Mouse (Mus musculus) kidney, adult 11 months (tissue): Measurements from ENCODE around the gene Grb7.

Experiments used
- DNase-seq: peaks from one replicate; pipeline ENCODE4 v3.0.0; 2022

Gene Grb7

DNA sequence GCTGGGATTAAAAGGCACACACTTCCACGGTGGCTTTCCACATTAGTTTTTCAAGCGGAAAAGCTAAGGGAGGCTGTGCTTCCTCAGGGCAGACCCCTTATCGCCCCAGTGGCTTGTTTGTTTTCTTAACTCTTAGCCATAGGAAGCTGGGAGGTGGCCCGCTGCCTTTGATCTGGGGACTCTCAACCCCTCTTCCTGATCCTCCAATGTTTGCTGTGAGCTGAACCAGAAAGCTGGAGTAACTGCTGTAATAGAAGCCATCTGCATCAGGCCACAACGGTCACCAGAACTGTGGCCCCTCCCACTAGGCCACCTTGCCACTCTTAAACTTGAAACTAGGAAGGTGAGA lies at the start of gene Grb7:
Grb7 (plus strand) TSS at position 182 of the 349 bp plus-strand sequence.
- no peak for DNase-seq

DNA sequence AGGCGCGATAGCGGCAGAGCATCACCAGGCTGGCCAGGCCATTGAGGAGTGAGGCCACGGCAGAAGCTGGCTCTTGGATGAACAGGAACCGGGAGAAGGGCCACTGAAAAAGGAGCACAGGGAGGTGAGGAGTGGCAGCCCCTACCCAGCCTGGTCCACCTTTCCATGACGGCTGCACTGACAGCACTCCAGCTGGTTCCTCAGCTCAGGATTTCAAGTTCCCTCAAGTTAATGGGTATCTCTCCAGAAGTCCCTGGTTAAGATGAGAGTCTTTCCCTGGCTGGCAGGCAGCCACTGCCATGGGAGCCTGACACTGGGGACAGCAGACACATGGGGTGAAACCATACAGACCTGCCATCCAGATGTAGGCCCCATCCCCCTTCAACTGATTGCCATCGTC lies 48.2 kb upstream of the Grb7 start:
- DNase-seq = no peak

DNA sequence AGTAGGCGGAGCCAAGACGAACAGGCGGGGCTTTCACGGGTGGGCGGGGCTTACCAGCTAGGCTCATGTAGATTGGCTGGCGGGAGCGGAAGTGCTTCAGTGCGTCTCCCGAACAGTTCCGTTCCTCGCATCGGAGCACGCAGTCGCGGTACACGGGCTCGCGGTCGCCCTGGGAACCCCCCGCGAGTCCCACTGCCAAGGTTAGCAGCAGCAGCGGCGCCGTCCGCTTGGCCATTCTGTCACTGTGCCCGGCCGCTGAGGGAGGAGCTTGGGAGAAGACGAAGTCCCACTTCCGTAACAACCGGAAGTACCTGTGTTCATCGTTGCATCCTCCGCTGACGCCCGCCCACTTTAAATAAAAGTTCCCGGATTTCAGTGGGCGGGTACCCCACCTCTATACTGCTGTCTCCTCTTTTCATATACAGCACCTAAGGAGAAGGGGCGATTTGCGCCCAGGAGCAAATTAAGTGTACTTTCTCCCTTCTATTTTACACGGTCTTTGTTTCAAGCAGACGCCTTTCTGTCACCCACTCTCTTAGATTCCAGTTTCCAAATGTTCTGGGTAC lies 46.0 kb upstream of the Grb7 start, which contains the start of gene Pgap3:
Pgap3 (minus strand) TSS at position 330 of the 566 bp plus-strand sequence.
- DNase-seq = peak; percentile 93

DNA sequence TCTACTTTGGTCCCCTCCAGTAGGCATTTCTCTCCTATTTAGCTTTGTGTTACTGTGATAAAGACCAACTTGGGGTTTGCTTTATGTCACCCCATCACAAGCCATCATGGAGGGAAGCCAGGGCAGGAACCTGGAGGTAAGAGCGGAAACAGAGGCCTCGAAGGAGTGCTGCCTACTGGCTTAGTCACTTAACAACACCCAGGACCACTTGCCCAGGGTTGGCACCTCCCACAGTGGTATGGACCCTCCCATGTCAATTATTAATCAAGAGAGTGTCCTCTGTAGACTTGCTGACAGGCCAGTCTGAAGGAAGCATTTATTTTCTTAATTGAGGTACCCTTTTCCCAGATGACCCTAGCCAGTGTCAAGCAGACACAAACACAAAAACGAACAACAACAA lies 45.4 kb upstream of the Grb7 start:
- DNase-seq = peak; percentile 84

DNA sequence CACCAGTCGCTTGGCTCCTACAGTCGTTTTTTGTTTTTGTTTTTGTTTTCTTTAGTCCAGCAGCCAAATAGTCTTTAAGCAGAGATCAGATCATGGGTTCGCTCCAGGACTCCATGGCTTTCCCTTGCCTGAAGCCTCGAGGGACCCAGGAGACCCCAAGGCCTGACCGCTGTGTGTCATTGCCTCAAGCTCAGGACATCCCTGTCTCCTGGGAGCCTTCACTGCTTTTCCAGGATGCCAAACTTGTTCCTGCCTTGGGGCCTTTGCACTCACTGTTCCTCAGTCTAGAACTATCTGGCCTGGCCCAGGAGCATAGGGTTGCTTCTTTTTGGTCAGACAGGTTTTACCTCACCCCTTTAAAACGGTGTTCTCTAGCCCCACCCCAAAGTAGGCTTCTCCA lies 39.6 kb upstream of the Grb7 start:
- DNase-seq = no peak

DNA sequence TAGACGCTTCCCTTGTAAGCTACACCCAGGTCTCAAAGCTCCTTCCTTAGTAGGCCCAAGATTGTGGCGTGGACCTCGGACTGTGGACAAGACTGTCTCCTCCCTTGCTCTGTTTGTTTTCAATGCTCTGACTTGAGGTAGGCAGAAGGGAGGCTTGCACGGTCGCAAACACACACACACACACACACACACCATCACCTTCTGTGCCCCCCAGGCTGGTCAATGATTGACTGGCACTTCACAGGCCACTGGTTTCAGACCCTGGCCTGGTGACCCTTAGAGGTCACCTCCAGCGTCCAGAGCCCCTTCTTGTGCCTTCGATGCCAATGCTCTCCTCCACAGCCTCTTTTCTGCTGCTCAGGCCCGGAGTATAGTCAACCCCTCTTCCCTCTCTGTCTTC lies 37.3 kb upstream of the Grb7 start:
- peak; percentile 92 for DNase-seq

DNA sequence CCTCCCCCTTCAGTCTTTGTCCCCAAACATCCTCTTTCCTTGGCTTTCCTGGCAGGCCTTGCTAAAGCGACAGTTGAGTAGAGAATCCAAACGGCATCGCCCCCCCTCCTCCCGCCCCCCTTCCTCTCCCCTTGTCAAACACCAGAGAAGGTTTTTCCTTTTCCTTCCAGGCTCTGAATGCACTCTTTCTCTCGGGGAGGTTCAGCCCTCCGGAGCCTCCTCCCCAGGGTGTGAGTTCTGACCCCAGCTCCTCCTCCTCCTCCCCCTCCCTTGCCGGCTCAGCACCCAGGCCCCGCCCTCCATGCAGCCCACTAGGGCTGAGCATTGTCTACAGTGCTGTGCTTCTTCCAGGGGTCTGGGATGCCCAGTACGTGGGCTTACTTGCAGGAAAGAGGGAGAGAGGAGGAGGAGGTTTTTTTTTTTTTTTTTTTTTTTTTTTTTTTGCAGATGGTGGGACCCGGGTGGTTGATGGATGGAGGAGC lies 36.8 kb upstream of the Grb7 start:
- DNase-seq = peak; percentile 72

DNA sequence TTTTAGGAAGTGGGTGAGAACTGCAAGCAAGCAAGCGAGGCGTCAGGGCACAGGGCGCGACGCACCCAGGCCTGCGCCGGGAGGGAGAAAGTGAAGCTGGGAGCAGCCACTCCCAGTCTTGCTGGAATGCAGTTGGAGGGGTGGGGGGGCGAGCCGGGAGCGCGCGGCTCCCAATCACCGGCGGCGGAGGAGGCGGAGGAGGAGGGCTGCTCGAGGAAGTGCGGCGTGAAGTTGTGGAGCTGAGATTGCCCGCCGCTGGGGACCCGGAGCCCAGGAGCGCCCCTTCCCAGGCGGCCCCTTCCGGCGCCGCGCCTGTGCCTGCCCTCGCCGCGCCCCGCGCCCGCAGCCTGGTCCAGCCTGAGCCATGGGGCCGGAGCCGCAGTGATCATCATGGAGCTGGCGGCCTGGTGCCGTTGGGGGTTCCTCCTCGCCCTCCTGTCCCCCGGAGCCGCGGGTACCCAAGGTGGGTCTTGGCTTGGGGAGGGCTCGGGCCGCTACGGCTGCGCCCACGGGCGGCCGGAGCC lies 33.9 kb upstream of the Grb7 start, which contains the start of gene Erbb2:
Erbb2 (plus strand) TSS at position 198 of the 524 bp plus-strand sequence.
- DNase-seq = peak; percentile 82

DNA sequence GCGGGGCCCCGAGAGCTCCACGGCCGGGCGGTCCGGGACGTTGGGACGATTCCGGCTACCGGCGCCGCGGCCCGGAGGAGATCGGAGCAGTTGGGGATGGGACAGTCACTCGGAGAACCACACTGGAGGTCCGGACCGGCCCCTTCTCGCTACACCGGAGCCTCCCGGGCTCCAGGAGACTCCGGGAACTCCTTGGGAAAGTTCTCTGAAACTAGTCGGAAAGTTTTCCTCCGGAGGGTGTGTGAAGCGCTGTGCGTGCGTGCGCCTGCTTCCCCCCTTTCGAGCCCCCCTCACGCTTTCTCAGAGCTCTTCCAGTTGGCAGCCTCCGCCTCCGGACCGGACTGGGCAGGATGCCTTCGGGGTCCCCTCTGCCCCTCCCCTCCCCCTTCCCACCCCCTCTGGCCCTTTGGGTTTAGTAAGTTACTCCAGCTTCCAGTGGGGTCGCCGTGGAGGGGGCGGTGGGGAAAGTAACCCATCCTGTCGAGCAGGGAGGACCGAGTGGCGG lies 33.3 kb upstream of the Grb7 start:
- no peak for DNase-seq

DNA sequence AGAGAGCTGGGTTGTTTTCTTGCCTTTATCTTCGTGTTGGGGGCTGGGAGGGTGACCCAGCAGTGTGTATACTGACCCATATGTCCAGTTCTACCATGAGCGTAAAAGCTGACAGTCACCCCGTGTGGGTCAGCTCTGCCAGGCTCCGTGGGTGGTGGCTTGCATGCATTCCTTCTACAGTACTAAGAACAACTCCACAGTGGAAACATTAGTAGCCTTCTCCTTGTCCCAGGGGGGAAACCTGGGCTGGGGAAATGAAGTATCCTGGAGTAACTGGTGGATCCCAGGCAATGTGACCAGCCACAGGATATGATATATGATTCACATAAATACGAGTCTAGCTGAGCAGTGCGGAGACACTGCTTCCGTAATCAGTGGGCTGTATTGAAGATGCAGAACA lies 32.5 kb upstream of the Grb7 start:
- DNase-seq = no peak

DNA sequence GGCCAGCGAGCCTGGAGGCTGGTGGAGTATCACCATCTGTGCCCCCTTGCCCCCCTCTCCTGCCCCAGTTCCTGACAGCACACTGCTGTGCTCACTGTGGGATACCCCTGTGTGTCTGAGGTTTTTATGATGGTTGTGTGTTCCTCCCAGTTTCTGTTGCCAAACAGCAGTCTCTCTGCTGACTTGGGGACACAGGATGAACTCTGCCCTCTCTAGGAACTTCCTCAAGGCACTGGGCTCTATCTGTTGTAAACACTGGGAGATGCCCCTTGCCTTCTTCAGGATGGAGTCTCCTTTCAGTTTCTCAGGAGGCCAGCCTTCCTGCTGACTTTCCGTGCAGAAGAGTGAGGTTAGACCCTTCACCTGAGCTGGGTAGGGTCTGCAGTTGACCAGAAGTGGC lies 32.0 kb upstream of the Grb7 start:
- no peak for DNase-seq

DNA sequence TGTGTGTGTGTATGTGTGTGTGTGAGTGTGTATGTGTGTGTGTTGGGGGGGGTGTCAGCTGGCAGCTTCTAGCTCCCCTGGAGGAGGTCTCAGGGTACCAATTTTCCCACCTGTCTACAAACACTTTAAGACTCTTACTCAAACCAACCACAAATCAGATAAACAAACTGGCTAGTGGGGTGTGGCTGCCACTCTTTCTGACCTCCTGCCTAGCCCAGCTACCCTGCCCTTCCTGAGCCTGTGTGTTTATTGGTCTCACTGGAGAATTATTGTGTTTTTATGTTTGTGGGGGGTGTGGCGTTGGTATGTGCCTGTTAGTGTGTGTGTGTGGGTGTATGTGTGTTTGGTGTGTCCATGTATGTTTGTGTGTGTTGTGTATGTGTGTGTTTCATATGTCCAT lies 29.1 kb upstream of the Grb7 start:
- no peak for DNase-seq

DNA sequence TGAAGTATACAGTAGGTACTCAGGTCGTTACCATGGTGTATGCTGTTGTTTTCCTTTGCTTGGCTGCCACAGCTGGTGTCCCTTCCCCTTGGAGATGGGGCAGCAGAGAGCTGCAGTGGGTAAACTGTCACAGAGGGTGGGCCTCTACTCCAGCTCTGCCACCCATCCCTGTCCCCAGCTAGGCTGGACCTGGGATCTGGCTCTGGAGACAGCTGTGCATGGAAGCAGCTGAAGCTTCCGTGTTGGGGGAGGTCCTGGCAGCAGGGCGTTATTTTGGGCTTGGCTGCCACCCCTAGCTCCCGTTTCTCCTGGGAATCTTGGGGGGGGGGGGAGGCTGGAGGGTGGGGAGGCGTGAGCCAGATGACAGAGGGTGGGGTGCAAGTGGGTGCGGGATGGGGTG lies 27.9 kb upstream of the Grb7 start:
- DNase-seq = no peak

DNA sequence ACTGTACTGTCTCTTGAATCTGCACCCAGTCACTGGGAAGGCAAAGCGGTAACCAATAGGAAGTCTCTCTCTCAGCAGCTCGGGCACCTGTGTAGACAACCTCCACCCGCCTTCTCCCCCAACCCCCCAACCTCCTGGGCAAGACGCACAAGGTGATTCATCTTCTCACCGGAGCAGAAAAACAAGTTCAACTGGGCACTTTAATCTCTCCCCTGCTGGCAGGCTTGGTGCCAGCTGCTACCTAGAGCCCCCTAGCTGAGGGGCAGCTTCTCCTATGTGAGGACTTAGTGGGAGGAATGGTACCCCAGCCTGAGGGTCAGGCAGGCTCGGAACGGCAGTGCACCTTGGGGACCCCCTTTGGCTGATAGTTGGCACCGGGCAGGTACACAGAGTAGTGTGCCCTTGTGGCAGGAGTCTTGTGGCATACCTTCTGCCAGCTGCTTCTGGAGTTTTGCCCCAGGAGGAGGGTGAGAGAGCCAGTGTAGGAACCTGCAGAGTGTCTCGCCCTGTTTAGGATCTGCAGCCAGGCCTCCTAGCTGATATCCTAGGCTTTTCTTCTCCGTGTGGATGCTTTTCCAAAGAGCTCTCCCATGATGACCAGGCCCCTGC lies 27.2 kb upstream of the Grb7 start:
- peak; percentile 82 for DNase-seq

DNA sequence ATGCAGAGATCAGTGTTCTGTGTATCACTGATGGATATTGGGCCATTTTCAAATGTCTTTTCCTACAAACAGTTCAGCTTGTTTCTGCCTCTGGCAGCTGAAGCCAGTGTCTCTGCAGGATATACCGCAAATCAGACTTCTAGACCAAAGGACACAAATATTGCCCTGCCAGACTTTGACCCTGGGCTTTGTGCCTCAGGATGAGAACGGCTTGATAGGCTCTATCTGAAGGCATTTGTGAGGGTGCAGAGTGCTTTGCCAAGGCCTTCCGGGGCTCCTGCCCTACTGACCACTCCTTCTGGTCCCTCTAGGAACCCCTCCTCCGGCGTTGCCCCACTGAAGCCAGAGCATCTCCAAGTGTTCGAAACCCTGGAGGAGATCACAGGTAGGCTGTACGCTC lies 19.6 kb upstream of the Grb7 start:
- peak; percentile 71 for DNase-seq

DNA sequence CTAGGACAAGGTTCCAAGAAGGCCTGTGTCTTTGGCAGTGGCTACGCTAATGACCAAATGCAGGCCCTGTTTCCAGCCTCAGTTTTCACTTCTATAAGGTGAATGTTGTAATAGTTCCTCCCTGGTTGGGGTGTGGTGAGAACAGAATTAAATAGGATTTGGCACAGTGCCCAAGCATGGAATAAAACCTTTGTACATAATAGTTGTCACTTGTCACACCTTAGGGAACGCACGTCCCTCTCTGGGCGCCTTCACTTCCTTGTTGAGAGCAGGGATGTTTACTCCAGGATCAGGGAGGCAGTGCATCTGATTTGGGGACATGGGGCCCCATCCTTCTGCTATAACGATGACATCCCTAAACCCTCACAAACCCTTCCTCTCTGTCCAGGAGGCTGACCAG lies 17.8 kb upstream of the Grb7 start:
- no peak for DNase-seq

DNA sequence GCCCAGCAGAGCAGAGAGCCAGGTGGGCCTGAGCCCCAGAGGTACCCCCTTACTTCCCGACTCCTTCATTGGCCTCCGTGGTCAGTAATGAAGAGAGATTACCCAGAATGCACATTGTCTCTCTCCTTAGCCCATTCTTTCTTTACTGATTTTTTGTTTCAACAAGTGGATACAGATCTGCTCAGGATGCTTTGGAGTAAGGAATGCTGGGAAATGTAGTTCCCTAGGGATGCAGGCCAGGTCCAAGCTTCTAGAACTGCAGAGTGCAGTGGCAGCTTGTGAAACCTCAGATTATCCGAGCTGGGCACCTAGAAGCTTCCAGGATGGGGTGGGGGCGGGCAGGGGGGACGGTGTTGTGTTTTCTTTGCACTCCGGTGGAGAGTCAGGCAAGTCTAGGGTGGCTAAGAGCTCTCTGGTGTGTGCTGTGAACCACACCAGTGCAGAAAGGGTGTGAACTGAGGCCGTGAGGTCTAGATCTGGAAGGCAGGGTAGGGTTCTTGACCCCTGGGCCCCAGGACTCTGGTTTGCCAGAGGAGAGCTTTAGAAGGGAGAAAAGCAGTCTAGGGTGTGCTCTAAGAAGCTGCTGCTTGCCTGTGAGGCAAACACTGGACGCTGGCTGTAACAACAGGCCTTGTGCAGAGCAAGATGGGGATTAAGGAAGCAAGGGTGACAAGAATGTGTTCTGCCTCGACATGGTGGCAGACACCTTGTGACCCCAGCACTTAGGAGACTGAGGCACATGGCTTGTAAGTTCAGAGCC lies 14.3 kb upstream of the Grb7 start:
- no peak for DNase-seq

DNA sequence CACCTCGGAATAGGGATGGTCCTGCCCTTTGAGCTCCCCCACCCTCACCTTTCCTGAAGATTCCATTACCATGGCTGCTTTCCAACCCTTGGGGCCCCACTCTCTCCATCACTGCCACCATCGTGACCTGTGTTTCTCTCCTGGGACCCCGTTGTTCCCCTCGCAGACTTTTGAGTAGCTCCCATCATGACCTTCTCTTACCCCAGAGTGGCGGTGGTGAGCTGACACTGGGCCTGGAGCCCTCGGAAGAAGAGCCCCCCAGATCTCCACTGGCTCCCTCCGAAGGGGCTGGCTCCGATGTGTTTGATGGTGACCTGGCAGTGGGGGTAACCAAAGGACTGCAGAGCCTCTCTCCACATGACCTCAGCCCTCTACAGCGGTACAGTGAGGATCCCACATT lies 10.5 kb upstream of the Grb7 start:
- no peak for DNase-seq

DNA sequence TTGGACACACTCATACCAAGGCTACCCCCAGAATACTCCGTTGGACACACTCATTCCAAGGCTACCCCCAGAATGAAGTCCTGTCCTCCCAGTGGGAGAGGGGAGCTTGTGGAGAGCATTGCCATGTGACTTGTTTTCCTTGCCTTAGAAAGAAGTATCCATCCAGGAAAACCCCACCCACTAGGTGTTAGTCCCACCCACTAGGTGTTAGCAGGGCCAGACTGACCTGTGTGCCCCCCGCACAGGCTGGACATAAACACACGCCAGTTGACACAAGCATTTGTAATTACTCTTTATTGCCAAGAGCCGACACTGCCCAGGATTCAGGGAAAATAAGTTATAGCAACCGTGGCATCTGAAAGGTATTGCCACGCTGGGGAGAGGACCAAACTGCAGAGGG lies 8.8 kb upstream of the Grb7 start:
- DNase-seq = peak; percentile 47

DNA sequence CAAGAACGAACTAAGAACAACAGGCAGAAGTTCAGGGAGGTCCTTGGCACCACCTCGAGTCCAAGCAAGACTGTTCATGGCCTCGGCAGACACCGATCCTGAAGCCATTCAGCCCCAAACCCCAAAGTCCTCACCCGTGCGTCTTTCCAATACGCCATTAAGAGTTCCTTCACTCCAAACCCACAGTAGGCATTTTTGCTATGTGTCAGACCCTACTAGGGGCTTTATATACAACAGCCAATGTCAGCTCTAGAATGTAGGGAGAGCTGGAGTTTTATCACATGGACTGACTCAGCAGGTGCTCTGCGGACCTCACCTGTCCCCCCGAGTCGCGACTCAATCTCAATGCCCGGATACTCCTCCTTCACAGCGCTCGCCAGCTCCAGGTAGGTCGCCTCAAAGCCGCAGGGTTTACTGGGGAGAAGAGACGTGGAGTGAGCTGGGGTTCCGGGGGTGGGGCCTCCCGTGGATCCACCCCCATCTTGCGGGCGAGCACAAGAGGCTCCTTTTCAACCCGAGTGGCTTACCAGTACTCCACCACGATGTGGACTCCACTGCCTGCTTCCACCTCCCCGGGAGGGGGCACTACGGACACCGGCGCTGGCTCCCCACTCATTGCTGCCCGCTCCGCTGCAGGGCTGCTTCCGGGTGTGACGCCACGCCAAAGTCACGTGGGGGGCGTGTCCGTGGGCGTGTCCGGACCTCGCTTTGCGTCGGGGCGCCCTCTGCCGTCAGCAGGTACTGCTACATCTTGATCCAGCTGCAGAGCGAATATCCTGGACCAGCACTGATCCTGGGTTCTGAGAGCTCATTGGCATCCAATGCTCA lies 7.6 kb upstream of the Grb7 start, which contains the start of gene Mien1:
Mien1 (minus strand) TSS at position 661 of the 828 bp plus-strand sequence.
- DNase-seq = peak; percentile 94

DNA sequence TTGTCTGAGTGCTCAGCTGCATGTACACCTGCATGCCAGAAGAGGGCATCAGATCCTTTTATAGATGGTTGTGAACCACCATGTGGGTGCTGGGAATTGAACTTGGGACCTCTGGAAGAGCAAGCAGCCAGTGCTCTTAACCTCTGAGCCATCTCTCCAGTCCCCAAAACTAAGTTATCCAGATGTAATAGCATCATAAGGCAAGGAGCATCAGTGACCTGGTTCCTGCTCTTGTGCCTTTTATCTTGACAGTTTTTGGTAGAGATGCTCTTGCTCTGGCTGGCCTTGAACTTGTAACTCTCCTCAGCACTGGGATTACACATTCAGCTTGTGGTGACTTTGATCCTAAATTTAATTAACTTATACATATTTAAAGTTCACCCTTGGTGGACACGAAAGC lies 2.5 kb upstream of the Grb7 start:
- no peak for DNase-seq

DNA sequence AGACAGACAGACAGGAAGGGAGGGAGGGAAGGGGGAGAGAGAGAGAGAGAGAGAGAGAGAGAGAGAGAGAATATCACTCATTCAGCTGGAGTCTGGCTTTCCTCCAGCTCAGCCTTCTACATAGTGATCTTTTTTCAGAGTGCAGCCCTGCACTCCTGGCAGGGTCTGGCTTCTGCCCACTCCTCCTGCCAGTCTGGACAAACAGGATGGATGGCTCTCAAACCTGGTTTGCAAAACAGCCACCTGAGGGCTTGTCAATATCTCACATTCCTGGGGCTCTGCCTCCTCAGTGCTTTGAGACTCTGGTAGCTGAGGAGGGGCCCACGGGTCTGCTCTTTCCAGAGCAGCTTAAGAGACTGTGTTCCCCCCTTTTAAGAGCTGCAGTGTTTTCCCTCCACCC lies 956 bp upstream of the Grb7 start:
- peak; percentile 48 for DNase-seq

DNA sequence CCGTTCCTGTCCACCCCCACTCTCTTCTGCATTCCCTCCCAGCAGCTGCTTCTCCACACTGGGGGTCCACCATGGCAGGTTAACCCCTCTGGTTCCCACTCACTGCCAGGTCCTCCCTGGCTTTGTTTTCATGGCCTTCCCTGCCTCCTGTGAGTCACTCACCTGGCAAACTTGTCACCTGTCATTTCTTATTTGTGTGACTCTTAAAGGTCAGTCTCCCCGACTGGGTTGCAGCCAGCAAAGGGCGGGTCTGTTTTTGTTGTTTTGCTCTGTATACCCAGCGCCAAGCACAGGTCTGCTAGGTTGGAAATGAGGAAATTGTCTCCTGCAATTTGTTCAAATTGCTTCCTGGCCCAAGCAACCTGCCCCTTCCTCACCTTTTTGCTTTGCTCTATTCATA lies 515 bp upstream of the Grb7 start:
- DNase-seq = peak; percentile 82
